Mouse (Mus musculus): ENCODE measurements at regions not wholly inside any gene's neighbourhood (a gene's known extent, or its start where the extent isn't known, plus 50 kb on each side); places are given as distances from the start of the nearest gene placed in this dataset.

GRCm38 (mm10) chr17:22673891-22674622, 73.3 kb downstream of the Vmn2r112 start:
- peak; percentile 45 to 48 for DNase-seq
